ENCODE assay signal across 10 mouse cellular contexts in the genomic region with DNA sequence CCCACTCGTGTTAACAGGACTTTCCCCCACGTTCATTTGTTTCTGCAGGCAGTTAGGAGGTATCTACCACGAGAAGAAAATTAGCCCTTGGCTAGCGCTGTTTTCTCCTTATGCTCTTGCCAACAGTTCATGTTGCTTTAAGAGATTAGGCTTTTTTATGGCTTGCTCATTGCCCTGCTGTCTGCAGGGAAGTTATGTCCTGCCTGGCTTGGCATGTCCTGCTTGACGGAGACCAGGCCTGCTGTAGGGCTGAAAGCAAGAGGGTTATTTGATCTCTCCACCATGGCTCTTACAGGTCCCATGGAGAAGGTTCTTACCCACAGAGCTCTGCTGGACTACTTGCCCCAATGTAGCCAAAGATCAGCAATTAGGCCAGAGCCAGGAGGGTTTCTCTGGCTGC. TPM values are rescaled to one million over a fixed set of nuclear protein-coding genes. Genes with fewer than 3 reads are reported as not detected.
DNase-seq lines count a peak whose midpoint lies in the region; ATAC-seq lines count a peak whose summit lies in the region.
"Had no signal": no experiment of that assay in that cellular context is flagged by ENCODE, and none has a peak within 500 bp of the region (broad histone marks: within the 10 kb centered on the region; RNA-seq: fewer than 3 reads in every experiment).

No protein-coding gene starts in this region.

- ATAC-seq in kidney, embryonic 15.5 days (replicated peaks; ENCODE audit: low FRiP score) = no peak
- no peak for ATAC-seq in kidney, embryonic 16.5 days (ENCODE audit: low FRiP score, low TSS enrichment)
- no peak for ATAC-seq in stomach, embryonic 16.5 days (ENCODE audit: insufficient read depth, low FRiP score)
- ATAC-seq in granulocyte monocyte progenitor cell, adult 5-6 weeks (replicated peaks; ENCODE audit: poor library complexity, severe bottlenecking) = no peak
- no peak for ATAC-seq in inflammation-experienced regulatory T-cells, adult 6 months

- intact Hi-C loops in heart, postnatal 10 days (cut with DNase I) = no loop called here

- H3K27me3 ChIP-seq in kidney, embryonic 15.5 days = peaks cover 5% of the 10 kb centered on the region; the same call in 1 of the 2 replicates
- peaks cover 7% of the 10 kb centered on the region for H3K27me3 ChIP-seq in kidney, embryonic 16.5 days (ENCODE audit: insufficient read depth, low read length)
- H3K27me3 ChIP-seq in stomach, embryonic 16.5 days (ENCODE audit: control insufficient read depth, insufficient read depth, low read length) = no peaks in the 10 kb centered on the region
- H3K27me3 ChIP-seq: liver, embryonic 13.5 days; neural tube, embryonic 12.5 days had no signal

- H3K9ac ChIP-seq in kidney, embryonic 15.5 days = no peak overlapping the region
- H3K9ac ChIP-seq in kidney, embryonic 16.5 days (replicated peaks; ENCODE audit: low read length) = no peak overlapping the region
- no peak overlapping the region for H3K9ac ChIP-seq in stomach, embryonic 16.5 days (ENCODE audit: low read length)
- H3K9ac ChIP-seq: liver, embryonic 13.5 days; neural tube, embryonic 12.5 days had no signal

- 24% methylated on average over 5 of the region's 5 CpGs for WGBS in kidney, embryonic 15.5 days
- WGBS in kidney, embryonic 16.5 days = 14% methylated on average over 5 of the region's 5 CpGs
- WGBS in stomach, embryonic 16.5 days = 42% methylated on average over 5 of the region's 5 CpGs

- H3K4me1 ChIP-seq in kidney, embryonic 15.5 days = peaks cover 32% of the 10 kb centered on the region
- peaks cover 20% of the 10 kb centered on the region for H3K4me1 ChIP-seq in kidney, embryonic 16.5 days (ENCODE audit: insufficient read depth, low read length)
- H3K4me1 ChIP-seq in stomach, embryonic 16.5 days (ENCODE audit: control insufficient read depth, insufficient read depth, low read length) = peaks cover 27% of the 10 kb centered on the region

- peak overlapping the region; percentile 42; the same call in 1 of the 2 replicates for H3K27ac ChIP-seq in kidney, embryonic 15.5 days
- no peak overlapping the region for H3K27ac ChIP-seq in kidney, embryonic 16.5 days (ENCODE audit: low read length)
- peak overlapping the region; percentile 55 for H3K27ac ChIP-seq in stomach, embryonic 16.5 days (ENCODE audit: low read length)
- H3K27ac ChIP-seq: liver, embryonic 13.5 days; neural tube, embryonic 12.5 days had no signal

- no peaks in the 10 kb centered on the region for H3K9me3 ChIP-seq in kidney, embryonic 15.5 days (replicated peaks)
- no peaks in the 10 kb centered on the region for H3K9me3 ChIP-seq in kidney, embryonic 16.5 days (ENCODE audit: low read length)
- no peaks in the 10 kb centered on the region for H3K9me3 ChIP-seq in stomach, embryonic 16.5 days (replicated peaks; ENCODE audit: control insufficient read depth, low read length)
- H3K9me3 ChIP-seq: liver, embryonic 13.5 days; neural tube, embryonic 12.5 days had no signal

- no peak overlapping the region for H3K4me3 ChIP-seq in kidney, embryonic 15.5 days (replicated peaks)
- H3K4me3 ChIP-seq in kidney, embryonic 16.5 days (ENCODE audit: low read length) = no peak overlapping the region
- no peak overlapping the region for H3K4me3 ChIP-seq in stomach, embryonic 16.5 days (replicated peaks; ENCODE audit: low read length)
- H3K4me3 ChIP-seq: liver, embryonic 13.5 days; neural tube, embryonic 12.5 days had no signal

- no peak overlapping the region for H3K4me2 ChIP-seq in kidney, embryonic 15.5 days
- no peak overlapping the region for H3K4me2 ChIP-seq in kidney, embryonic 16.5 days (replicated peaks; ENCODE audit: low read depth, low read length)
- no peak overlapping the region for H3K4me2 ChIP-seq in stomach, embryonic 16.5 days (ENCODE audit: low read depth, low read length)
- H3K4me2 ChIP-seq: liver, embryonic 13.5 days; neural tube, embryonic 12.5 days had no signal

- peak; percentile 75 to 84 for DNase-seq in heart, adult 18-20 months
- peak; percentile 80 to 85 for DNase-seq in heart, postnatal 10 days
- DNase-seq: liver, embryonic 13.5 days; right cerebral cortex, postnatal 25 days had no signal

- H3K36me3 ChIP-seq in kidney, embryonic 15.5 days = no peaks in the 10 kb centered on the region
- no peaks in the 10 kb centered on the region for H3K36me3 ChIP-seq in kidney, embryonic 16.5 days (ENCODE audit: insufficient read depth, low read length)
- H3K36me3 ChIP-seq in stomach, embryonic 16.5 days (ENCODE audit: control insufficient read depth, insufficient read depth, low read length) = no peaks in the 10 kb centered on the region
- H3K36me3 ChIP-seq: liver, embryonic 13.5 days; neural tube, embryonic 12.5 days had no signal

RNA-seq across cellular contexts. Expression of a gene that starts 18.9 kb away (rescaled TPM):
- polyA plus RNA-seq in kidney, embryonic 15.5 days (2015; fragmentation: Nextera tagmentation; extraction: Ambion mirVana) = 395 and 406 TPM in 2 replicates
- 367 and 386 TPM in 2 replicates for polyA plus RNA-seq in kidney, embryonic 16.5 days (2015; fragmentation: Nextera tagmentation; extraction: Ambion mirVana)
- total RNA-seq in heart, adult 18-20 months (2021) = 10 to 100 TPM; 47.2 to 58.4 TPM
- total RNA-seq in heart, postnatal 10 days (2021) = 10 to 100 TPM; 76.6 to 79.5 TPM
- polyA plus RNA-seq in stomach, embryonic 16.5 days (2015; fragmentation: Nextera tagmentation; extraction: Ambion mirVana) = 247 and 271 TPM in 2 replicates
- total RNA-seq in granulocyte monocyte progenitor cell, adult 5-6 weeks (2014; fragmentation: Nextera tagmentation) = 930 and 1,115 TPM in 2 replicates
- 1,419 and 1,485 TPM in 2 replicates for total RNA-seq in granulocyte monocyte progenitor cell, adult 5-6 weeks (2017)
- 100 to 1,000 TPM; 112 to 148 (median 117) TPM for polyA plus RNA-seq in inflammation-experienced regulatory T-cells, adult 6 months (2017; shearing (Covaris generic))

RNA-seq across cellular contexts. Expression of a gene that starts 23.6 kb away (rescaled TPM):
- polyA plus RNA-seq in kidney, embryonic 15.5 days (2015; fragmentation: Nextera tagmentation; extraction: Ambion mirVana) = 2.1 and 2.4 TPM in 2 replicates
- polyA plus RNA-seq in kidney, embryonic 16.5 days (2015; fragmentation: Nextera tagmentation; extraction: Ambion mirVana) = 1.5 and 2.4 TPM in 2 replicates
- 1 to 10 TPM in 1 of 2 experiments, under 1 TPM in 1; 0.69 to 1.1 TPM for total RNA-seq in heart, adult 18-20 months (2021)
- 1 to 10 TPM in 1 of 2 experiments, under 1 TPM in 1; 0.69 to 1.2 TPM for total RNA-seq in heart, postnatal 10 days (2021)
- 4.9 and 5.6 TPM in 2 replicates for polyA plus RNA-seq in stomach, embryonic 16.5 days (2015; fragmentation: Nextera tagmentation; extraction: Ambion mirVana)
- total RNA-seq in granulocyte monocyte progenitor cell, adult 5-6 weeks (2014; fragmentation: Nextera tagmentation) = 148 and 174 TPM in 2 replicates
- total RNA-seq in granulocyte monocyte progenitor cell, adult 5-6 weeks (2017) = 115 and 120 TPM in 2 replicates
- polyA plus RNA-seq in inflammation-experienced regulatory T-cells, adult 6 months (2017; shearing (Covaris generic)) = under 1 TPM in 1 of 3 experiments, not detected in 2; 0.91 TPM
